14 mouse cellular contexts compared by ENCODE assay signal in genomic region chr14:104029668-104030530, GRCm38 (mm10).
DNase-seq lines count a peak whose midpoint lies in the region; ATAC-seq lines count a peak whose summit lies in the region.
"Had no signal": no experiment of that assay in that cellular context is flagged by ENCODE, and none has a peak within 500 bp of the region (broad histone marks: within the 10 kb centered on the region; RNA-seq: fewer than 3 reads in every experiment).

No protein-coding gene starts in this region.

- H3K9me3 ChIP-seq in kidney, embryonic 14.5 days (ENCODE audit: control insufficient read depth, low read length): no peaks in the 10 kb centered on the region
- no peaks in the 10 kb centered on the region for H3K9me3 ChIP-seq in forebrain, embryonic 13.5 days (replicated peaks)
- no peaks in the 10 kb centered on the region for H3K9me3 ChIP-seq in neural tube, embryonic 13.5 days
- H3K9me3 ChIP-seq: heart, embryonic 12.5 days had no signal

- WGBS in kidney, embryonic 14.5 days: 38% methylated on average over 20 of the region's 20 CpGs
- 7% methylated on average over 20 of the region's 20 CpGs for WGBS in forebrain, embryonic 13.5 days
- 20% methylated on average over 20 of the region's 20 CpGs for WGBS in neural tube, embryonic 13.5 days

- no peaks in the 10 kb centered on the region for H3K27me3 ChIP-seq in kidney, embryonic 14.5 days (ENCODE audit: control insufficient read depth, insufficient read depth, low read length)
- peaks cover 21% of the 10 kb centered on the region for H3K27me3 ChIP-seq in forebrain, embryonic 13.5 days
- H3K27me3 ChIP-seq in neural tube, embryonic 13.5 days: 0 out of 2 replicates have a peak, but pooled peaks cover 6% of the 10 kb centered on the region
- H3K27me3 ChIP-seq: heart, embryonic 12.5 days had no signal

- H3K4me2 ChIP-seq in kidney, embryonic 14.5 days (replicated peaks; ENCODE audit: low read depth, low read length): 0 out of 2 replicates have a peak overlapping the region, but pooled peaks have one; percentile 15
- peak overlapping the region; percentile 23; the same call in 1 of the 2 replicates for H3K4me2 ChIP-seq in forebrain, embryonic 13.5 days
- H3K4me2 ChIP-seq in neural tube, embryonic 13.5 days: peak overlapping the region; percentile 18
- H3K4me2 ChIP-seq: heart, embryonic 12.5 days; liver, embryonic 11.5 days had no signal

- no peaks in the 10 kb centered on the region for H3K4me1 ChIP-seq in kidney, embryonic 14.5 days (ENCODE audit: control insufficient read depth, insufficient read depth, low read length)
- peaks cover 19% of the 10 kb centered on the region for H3K4me1 ChIP-seq in forebrain, embryonic 13.5 days
- peaks cover 31% of the 10 kb centered on the region for H3K4me1 ChIP-seq in neural tube, embryonic 13.5 days (replicated peaks)
- H3K4me1 ChIP-seq: heart, embryonic 12.5 days had no signal

- no peak for ATAC-seq in kidney, embryonic 14.5 days (ENCODE audit: low FRiP score, low TSS enrichment)
- no peak for ATAC-seq in forebrain, embryonic 13.5 days
- peak; percentile 48 for ATAC-seq in megakaryocyte, adult 5-6 weeks (ENCODE audit: poor library complexity, severe bottlenecking)
- ATAC-seq in neural tube, embryonic 13.5 days (ENCODE audit: low read depth): no peak

- no peak overlapping the region for H3K4me3 ChIP-seq in kidney, embryonic 14.5 days (ENCODE audit: low read length)
- H3K4me3 ChIP-seq in forebrain, embryonic 13.5 days: no peak overlapping the region
- H3K4me3 ChIP-seq in neural tube, embryonic 13.5 days: no peak overlapping the region
- H3K4me3 ChIP-seq: heart, embryonic 12.5 days; layer of hippocampus, adult 2 months had no signal

- no peaks in the 10 kb centered on the region for H3K36me3 ChIP-seq in kidney, embryonic 14.5 days (ENCODE audit: control insufficient read depth, insufficient read depth, low read length)
- H3K36me3 ChIP-seq in forebrain, embryonic 13.5 days (ENCODE audit: poor library complexity, severe bottlenecking): no peaks in the 10 kb centered on the region
- no peaks in the 10 kb centered on the region for H3K36me3 ChIP-seq in neural tube, embryonic 13.5 days
- H3K36me3 ChIP-seq: heart, embryonic 12.5 days had no signal

- H3K27ac ChIP-seq in kidney, embryonic 14.5 days (ENCODE audit: low read depth, low read length): no peak overlapping the region
- no peak overlapping the region for H3K27ac ChIP-seq in forebrain, embryonic 13.5 days
- no peak overlapping the region; the same call in 1 of the 2 replicates for H3K27ac ChIP-seq in neural tube, embryonic 13.5 days (replicated peaks)
- H3K27ac ChIP-seq: layer of hippocampus, adult 2 months had no signal

- no peak for DNase-seq in kidney, adult 9 months
- no peak for DNase-seq in urinary bladder, postnatal 4 days (ENCODE audit: low spot score in 2 of 2)
- no peak for DNase-seq in right cerebral cortex, postnatal 10 days (ENCODE audit: low spot score in 2 of 2)
- no peak for DNase-seq in right cerebral cortex, postnatal 14 days
- DNase-seq: cerebellum, adult 11-12 months; gastrocnemius, postnatal 14 days; kidney, adult 8-10 months had no signal

- no peak overlapping the region for H3K9ac ChIP-seq in kidney, embryonic 14.5 days (ENCODE audit: low read depth, low read length)
- H3K9ac ChIP-seq in forebrain, embryonic 13.5 days: no peak overlapping the region
- H3K9ac ChIP-seq in neural tube, embryonic 13.5 days: no peak overlapping the region
- H3K9ac ChIP-seq: heart, embryonic 12.5 days had no signal
